Mouse (Mus musculus) urinary bladder, postnatal 36 days (tissue): ENCODE data around the gene Hspb11.

ENCODE experiments used
- DNase-seq, 2 experiments: peaks; one replicate each; pipeline ENCODE4 v3.0.0; 2022; ENCODE audit warnings: low spot score in 2 of 2, mixed read lengths in 1 of 2

Gene Hspb11

GRCm38 (mm10) chr4:107253125-107254091, at the start of gene Hspb11, which contains the start of gene Lrrc42:
Hspb11 (plus strand) TSS chr4:107253593.
Lrrc42 (minus strand) TSS chr4:107253532.
- DNase-seq = peak; percentile 85 to 94

GRCm38 (mm10) chr4:107207016-107207415, 46.4 kb upstream of the Hspb11 start:
- DNase-seq = no peak

GRCm38 (mm10) chr4:107208880-107209279, 44.5 kb upstream of the Hspb11 start, which contains the start of gene Ldlrad1:
Ldlrad1 (plus strand) TSS chr4:107209180.
- DNase-seq = no peak

GRCm38 (mm10) chr4:107210483-107211097, 42.8 kb upstream of the Hspb11 start:
- DNase-seq = peak; percentile 52 to 63

- DNase-seq = no peak
These were observed 41.9 kb upstream of the Hspb11 start for GRCm38 (mm10) chr4:107211465-107211864.

GRCm38 (mm10) chr4:107211936-107212335, 41.5 kb upstream of the Hspb11 start:
- no peak for DNase-seq

- no peak for DNase-seq
These were observed 39.9 kb upstream of the Hspb11 start for GRCm38 (mm10) chr4:107213279-107214011.

- no peak for DNase-seq
These were observed 35.8 kb upstream of the Hspb11 start for GRCm38 (mm10) chr4:107217574-107217973.

GRCm38 (mm10) chr4:107221524-107221923, 31.9 kb upstream of the Hspb11 start:
- DNase-seq = no peak

GRCm38 (mm10) chr4:107223225-107224204, 29.9 kb upstream of the Hspb11 start:
- peak; percentile 27 to 68 for DNase-seq

GRCm38 (mm10) chr4:107226313-107226712, 27.1 kb upstream of the Hspb11 start:
- DNase-seq = no peak

GRCm38 (mm10) chr4:107232219-107232618, 21.2 kb upstream of the Hspb11 start:
- DNase-seq = no peak

- DNase-seq = no peak
These were observed 15.1 kb upstream of the Hspb11 start for GRCm38 (mm10) chr4:107238253-107238652.

- no peak for DNase-seq
These were observed 13.2 kb upstream of the Hspb11 start for GRCm38 (mm10) chr4:107240196-107240595.

GRCm38 (mm10) chr4:107243365-107244333, 9.7 kb upstream of the Hspb11 start:
- DNase-seq = no peak

GRCm38 (mm10) chr4:107245368-107245767, 8.0 kb upstream of the Hspb11 start:
- no peak for DNase-seq

- no peak for DNase-seq
These were observed 7.4 kb upstream of the Hspb11 start for GRCm38 (mm10) chr4:107246040-107246439.

GRCm38 (mm10) chr4:107247110-107247509, 6.3 kb upstream of the Hspb11 start:
- DNase-seq = peak in 1 of 2 experiments; percentile 6

GRCm38 (mm10) chr4:107248061-107248460, 5.3 kb upstream of the Hspb11 start:
- no peak for DNase-seq

GRCm38 (mm10) chr4:107249471-107249870, 3.9 kb upstream of the Hspb11 start:
- DNase-seq = no peak
